11 mouse cellular contexts compared by ENCODE assay signal in the genomic region with DNA sequence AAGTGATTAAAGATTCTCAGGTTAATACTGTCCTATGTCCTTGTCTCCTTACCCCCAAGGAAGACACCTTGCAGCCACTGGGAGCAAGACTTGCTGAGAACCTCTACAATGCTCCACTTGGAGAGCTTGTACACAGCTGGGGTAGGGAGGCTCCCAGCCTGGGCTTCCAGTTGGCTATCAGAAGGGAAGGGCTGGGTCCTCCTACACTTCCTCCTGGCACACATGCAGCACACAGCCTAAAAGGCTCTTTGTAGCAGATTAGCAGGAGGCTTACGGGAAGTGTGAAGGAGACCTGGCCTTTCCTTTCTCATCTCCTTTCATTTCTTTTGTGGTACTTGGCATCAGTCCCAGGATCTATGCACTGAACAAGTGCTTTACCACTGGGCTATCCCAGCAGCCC. TPM values are rescaled to one million over a fixed set of nuclear protein-coding genes. Genes with fewer than 3 reads are reported as not detected.
DNase-seq lines count a peak whose midpoint lies in the region; ATAC-seq and TF ChIP-seq lines count a peak whose summit lies in the region.
"Had no signal": no experiment of that assay in that cellular context is flagged by ENCODE, and none has a peak within 500 bp of the region (broad histone marks: within the 10 kb centered on the region; RNA-seq: fewer than 3 reads in every experiment).

No protein-coding gene starts in this region.

- H3K27ac ChIP-seq in heart, embryonic 16.5 days (ENCODE audit: low read length), result peak overlapping the region; percentile 45
- no peak overlapping the region for H3K27ac ChIP-seq in lung, embryonic 14.5 days (ENCODE audit: low read depth)

- no peak overlapping the region for H3K9ac ChIP-seq in heart, embryonic 16.5 days (ENCODE audit: low read length)
- H3K9ac ChIP-seq in lung, embryonic 14.5 days, result no peak overlapping the region

- 25% methylated on average over 1 of the region's 1 CpGs for WGBS in heart, embryonic 16.5 days
- 18% methylated on average over 1 of the region's 1 CpGs for WGBS in lung, embryonic 14.5 days

- H3K36me3 ChIP-seq in heart, embryonic 16.5 days (ENCODE audit: control insufficient read depth, insufficient read depth), result no peaks in the 10 kb centered on the region
- no peaks in the 10 kb centered on the region for H3K36me3 ChIP-seq in lung, embryonic 14.5 days (ENCODE audit: insufficient read depth)

- no peaks in the 10 kb centered on the region for H3K27me3 ChIP-seq in heart, embryonic 16.5 days (ENCODE audit: control insufficient read depth, insufficient read depth, low read length)
- no peaks in the 10 kb centered on the region for H3K27me3 ChIP-seq in lung, embryonic 14.5 days (ENCODE audit: insufficient read depth, low read length)

- ATAC-seq in heart, embryonic 16.5 days (replicated peaks; ENCODE audit: extremely low read depth, insufficient read depth, low FRiP score), result peak; percentile 92
- peak; percentile 66; the same call in 1 of the 2 replicates for ATAC-seq in lung, embryonic 14.5 days (ENCODE audit: insufficient read depth)
- ATAC-seq in cerebellum, adult (ENCODE audit: insufficient number of reproducible peaks, low FRiP score, low TSS enrichment), result no peak

- no peak overlapping the region for H3K4me2 ChIP-seq in heart, embryonic 16.5 days (ENCODE audit: low read depth, low read length)
- H3K4me2 ChIP-seq in lung, embryonic 14.5 days, result no peak overlapping the region

- H3K4me3 ChIP-seq in heart, embryonic 16.5 days (ENCODE audit: low read length), result no peak overlapping the region
- H3K4me3 ChIP-seq in lung, embryonic 14.5 days (ENCODE audit: low read depth, low read length), result no peak overlapping the region

- DNase-seq in adrenal gland, postnatal 14 days, result peak; percentile 27
- no peak for DNase-seq in adrenal gland, postnatal 4 days (ENCODE audit: low spot score in 2 of 2)
- DNase-seq in MEL-GATA-1-ER (ENCODE audit: extremely low read depth, low read depth), result peak; percentile 26
- DNase-seq in lung, embryonic 14.5 days, result peak; percentile 15
- no peak for DNase-seq in Muller cell, postnatal 12 days (ENCODE audit: inconsistent ontology term)
- DNase-seq in yolk sac, embryonic 10.5 days (ENCODE audit: low spot score), result no peak

- H3K9me3 ChIP-seq in heart, embryonic 16.5 days (replicated peaks; ENCODE audit: control insufficient read depth, low read length), result 0 out of 2 replicates have a peak, but pooled peaks cover 5% of the 10 kb centered on the region
- no peaks in the 10 kb centered on the region; the same call in 1 of the 2 replicates for H3K9me3 ChIP-seq in lung, embryonic 14.5 days (ENCODE audit: low read depth, low read length)

- H3K4me1 ChIP-seq in heart, embryonic 16.5 days (ENCODE audit: control insufficient read depth, insufficient read depth, low read length), result peaks cover 5% of the 10 kb centered on the region; the same call in 1 of the 2 replicates
- H3K4me1 ChIP-seq in lung, embryonic 14.5 days (ENCODE audit: insufficient read depth), result no peaks in the 10 kb centered on the region

- no peak for TF ChIP-seq CTCF in lung, embryonic 14.5 days (IDR thresholded peaks at IDR 0.05; ENCODE audit: low read depth)

RNA-seq across cellular contexts. Expression of gene Apol10b, which starts 14.2 kb away (rescaled TPM):
- 0.22 and 0.83 TPM in 2 replicates for total RNA-seq in adrenal gland, postnatal 14 days (2021)
- under 1 TPM in 1 of 2 experiments, not detected in 1; 0.14 TPM for total RNA-seq in adrenal gland, postnatal 4 days (2021)
- 0.09 and 0.16 TPM in 2 replicates for polyA plus RNA-seq in heart, embryonic 16.5 days (2015; fragmentation: Nextera tagmentation; extraction: Ambion mirVana)
- polyA plus RNA-seq in lung, embryonic 14.5 days (2014; fragmentation: Nextera tagmentation; extraction: Ambion mirVana), result 0.08 TPM in 1 of 2 replicates, not detected in the other
- polyA plus RNA-seq: neural tube, embryonic 14.5 days had no signal

RNA-seq across cellular contexts. Expression of gene Gm36245, which starts 17.4 kb away (rescaled TPM):
- not detected in 2 replicates for total RNA-seq in adrenal gland, postnatal 14 days (2021)
- total RNA-seq in adrenal gland, postnatal 4 days (2021), result not detected
- polyA plus RNA-seq in heart, embryonic 16.5 days (2015; fragmentation: Nextera tagmentation; extraction: Ambion mirVana), result not detected in 2 replicates
- polyA plus RNA-seq in lung, embryonic 14.5 days (2014; fragmentation: Nextera tagmentation; extraction: Ambion mirVana), result not detected in 2 replicates
- total RNA-seq: gastrocnemius, adult 8-10 months had no signal
- polyA plus RNA-seq: limb, embryonic 14.5 days; neural tube, embryonic 14.5 days had no signal

RNA-seq across cellular contexts. Expression of gene 1700025B11Rik, which starts 20.0 kb away (rescaled TPM):
- total RNA-seq in adrenal gland, postnatal 14 days (2021), result not detected in 2 replicates
- total RNA-seq in adrenal gland, postnatal 4 days (2021), result not detected
- polyA plus RNA-seq in heart, embryonic 16.5 days (2015; fragmentation: Nextera tagmentation; extraction: Ambion mirVana), result not detected in 2 replicates
- not detected in 2 replicates for polyA plus RNA-seq in lung, embryonic 14.5 days (2014; fragmentation: Nextera tagmentation; extraction: Ambion mirVana)
- total RNA-seq: gastrocnemius, adult 8-10 months had no signal
- polyA plus RNA-seq: limb, embryonic 14.5 days; neural tube, embryonic 14.5 days had no signal

RNA-seq across cellular contexts. Expression of gene Apol7c, which starts 48.6 kb away (rescaled TPM):
- total RNA-seq in adrenal gland, postnatal 14 days (2021), result 3.7 TPM in 1 of 2 replicates, not detected in the other
- not detected for total RNA-seq in adrenal gland, postnatal 4 days (2021)
- 0.10 and 0.21 TPM in 2 replicates for polyA plus RNA-seq in heart, embryonic 16.5 days (2015; fragmentation: Nextera tagmentation; extraction: Ambion mirVana)
- polyA plus RNA-seq in lung, embryonic 14.5 days (2014; fragmentation: Nextera tagmentation; extraction: Ambion mirVana), result not detected in 2 replicates
- total RNA-seq: gastrocnemius, adult 8-10 months had no signal
- polyA plus RNA-seq: neural tube, embryonic 14.5 days had no signal

Comparison
In these comparisons a context has a peak if more than half of its experiments do, and no peak if none do; other contexts are left out.
1. DNase-seq: peak in adrenal gland, postnatal 14 days (single experiment), MEL-GATA-1-ER (single experiment) and lung, embryonic 14.5 days (single experiment); none in adrenal gland, postnatal 4 days (0 of 2), Muller cell, postnatal 12 days (single experiment) and yolk sac, embryonic 10.5 days (single experiment).